Mouse (Mus musculus) MEL (cell line): ENCODE measurements around the gene Sptbn4.

Experiments used
- CHD1 ChIP-seq: IDR thresholded peaks from 2 replicates; pipeline ENCODE4 v1.6.1; 2012; ENCODE audit warnings: low read depth, mild to moderate bottlenecking, inconsistent platforms, low read length, improper control_type of control experiment
- CTCF ChIP-seq, 3 experiments: IDR thresholded peaks in 2 of 3; conservative IDR thresholded peaks in 1 of 3; 2 replicates each; pipeline ENCODE4 v1.5.1; 2011 to 2012; ENCODE audit warnings: low read length in 3 of 3, low read depth in 2 of 3, mild to moderate bottlenecking in 2 of 3, improper control_type of control experiment in 1 of 3, inconsistent platforms in 1 of 3, mixed read lengths in 1 of 3, moderate library complexity in 1 of 3; ENCODE audit not compliant: control insufficient read depth in 1 of 3, insufficient read depth in 1 of 3, poor library complexity in 1 of 3, severe bottlenecking in 1 of 3
- EP300 ChIP-seq, 2 experiments: IDR thresholded peaks; 2 replicates each; pipeline ENCODE4 v1.6.1; 2011; ENCODE audit warnings: improper control_type of control experiment in 2 of 2, low read length in 2 of 2, low read depth in 1 of 2, mild to moderate bottlenecking in 1 of 2
- HCFC1 ChIP-seq: IDR thresholded peaks from 2 replicates; pipeline ENCODE4 v1.6.1; 2012; ENCODE audit warnings: low read depth, mild to moderate bottlenecking, inconsistent platforms, low read length, improper control_type of control experiment, moderate library complexity
- KAT2A ChIP-seq: conservative IDR thresholded peaks from 2 replicates; pipeline ENCODE4 v1.6.1; 2012; ENCODE audit warnings: low read depth, low read length, improper control_type of control experiment, inconsistent platforms
- MXI1 ChIP-seq: IDR thresholded peaks from 2 replicates; pipeline ENCODE4 v1.6.1; 2011; ENCODE audit warnings: mild to moderate bottlenecking, low read depth, low read length, improper control_type of control experiment
- MYC ChIP-seq: IDR thresholded peaks from 2 replicates; pipeline ENCODE4 v1.6.1; 2011; ENCODE audit warnings: low read depth, mild to moderate bottlenecking, low read length, improper control_type of control experiment, moderate library complexity
- POLR2A ChIP-seq, 2 experiments: IDR thresholded peaks; 2 replicates each; pipeline ENCODE4 v1.6.1; 2011 to 2012; ENCODE audit warnings: low read length in 2 of 2, mild to moderate bottlenecking in 2 of 2, control low read depth in 1 of 2, improper control_type of control experiment in 1 of 2, low read depth in 1 of 2, moderate library complexity in 1 of 2; ENCODE audit not compliant: control insufficient read depth in 1 of 2, insufficient read depth in 1 of 2, poor library complexity in 1 of 2
- POLR2AphosphoS2 ChIP-seq: IDR thresholded peaks from 2 replicates; pipeline ENCODE4 v1.6.1; 2011; ENCODE audit warnings: low read length, improper control_type of control experiment
- POLR2AphosphoS5 ChIP-seq: IDR thresholded peaks from 2 replicates; pipeline ENCODE4 v1.6.1; 2012; ENCODE audit warnings: low read depth, borderline replicate concordance, mild to moderate bottlenecking, inconsistent platforms, low read length, moderate library complexity, mixed read lengths
- TBP ChIP-seq: IDR thresholded peaks from 2 replicates; pipeline ENCODE4 v1.8.0; 2011; ENCODE audit warnings: low read depth, low read length, improper control_type of control experiment
- TCF12 ChIP-seq: IDR thresholded peaks from 2 replicates; pipeline ENCODE4 v1.6.1; 2014; ENCODE audit warnings: low read depth, mild to moderate bottlenecking, inconsistent platforms, low read length, improper control_type of control experiment, moderate library complexity
- USF2 ChIP-seq, 2 experiments: IDR thresholded peaks; 2 replicates each; pipeline ENCODE4 v1.6.1; 2011 to 2012; ENCODE audit warnings: improper control_type of control experiment in 2 of 2, low read length in 2 of 2, borderline replicate concordance in 1 of 2, inconsistent platforms in 1 of 2, low read depth in 1 of 2, mild to moderate bottlenecking in 1 of 2; ENCODE audit not compliant: insufficient read depth in 1 of 2
- ZNF384 ChIP-seq: IDR thresholded peaks from 2 replicates; pipeline ENCODE4 v1.6.1; 2012; ENCODE audit warnings: low read depth, mild to moderate bottlenecking, inconsistent platforms, low read length, improper control_type of control experiment

GRCm38 (mm10) chr7:27433794-27434193, 13.7 kb downstream of the Sptbn4 start:
- no peak for TF ChIP-seq USF2 (IDR thresholded peaks at IDR 0.05; ENCODE audit: borderline replicate concordance in 1 of 2, insufficient read depth in 1 of 2, low read depth in 1 of 2, low read length in 2 of 2)
- no peak for TF ChIP-seq KAT2A
- TF ChIP-seq CTCF (IDR thresholded peaks at IDR 0.05 in 2 of 3, conservative IDR thresholded peaks at IDR 0.05 in 1 of 3; ENCODE audit: control insufficient read depth in 1 of 3, insufficient read depth in 1 of 3, low read depth in 2 of 3, low read length in 3 of 3, poor library complexity in 1 of 3, severe bottlenecking in 1 of 3) = no peak
- no peak for TF ChIP-seq EP300 (IDR thresholded peaks at IDR 0.05; ENCODE audit: low read depth in 1 of 2, low read length in 2 of 2)
- no peak for TF ChIP-seq POLR2A (IDR thresholded peaks at IDR 0.05; ENCODE audit: control insufficient read depth in 1 of 2, insufficient read depth in 1 of 2, low read depth in 1 of 2, low read length in 2 of 2, poor library complexity in 1 of 2)
- TF ChIP-seq HCFC1 = no peak
- TF ChIP-seq MYC = no peak
- TF ChIP-seq TBP = no peak
- TF ChIP-seq CHD1 = no peak
- TF ChIP-seq POLR2AphosphoS5 = no peak
- no peak for TF ChIP-seq TCF12
- no peak for TF ChIP-seq MXI1
- TF ChIP-seq POLR2AphosphoS2 = no peak
- TF ChIP-seq ZNF384 = no peak
